Mouse (Mus musculus) midbrain, embryonic 14.5 days (tissue): ENCODE data around the gene Ints1. TPM values are rescaled to one million over a fixed set of nuclear protein-coding genes. Genes with fewer than 3 reads are reported as not detected.

Source experiments
- ATAC-seq: fragments of 200-750 bp; cut with Nextera tagmentation; 2 replicates; pipeline ENCODE4 v1.8.0; 2017; ENCODE audit warnings: moderate number of reproducible peaks, moderate library complexity; ENCODE audit not compliant: low FRiP score, low TSS enrichment
- DNase-seq: peaks from one replicate; pipeline ENCODE4 v3.0.0-alpha.2; 2015
- H3K27ac ChIP-seq: fragments of 300-500 bp; sonication (generic); replicated peaks from 2 replicates; pipeline ENCODE4 v1.5.1; 2014; ENCODE audit warnings: mild to moderate bottlenecking, low read depth, low read length, moderate library complexity
- H3K27me3 ChIP-seq: fragments of 300-500 bp; sonication (generic); 2 replicates; pipeline ENCODE4 v1.6.1; 2014; ENCODE audit warnings: low read length, control low read depth, mixed read lengths; ENCODE audit not compliant: control insufficient read depth, insufficient read depth
- H3K36me3 ChIP-seq: fragments of 300-500 bp; sonication (generic); 2 replicates; pipeline ENCODE4 v1.6.1; 2014; ENCODE audit warnings: low read length, control low read depth; ENCODE audit not compliant: control insufficient read depth, insufficient read depth
- H3K4me1 ChIP-seq: fragments of 300-500 bp; sonication (generic); 2 replicates; pipeline ENCODE4 v1.6.1; 2014; ENCODE audit warnings: mild to moderate bottlenecking, antibody characterized with exemption, low read length, control low read depth; ENCODE audit not compliant: control insufficient read depth, insufficient read depth
- H3K4me2 ChIP-seq: fragments of 300-500 bp; sonication (generic); 2 replicates; pipeline ENCODE4 v1.6.1; 2014; ENCODE audit warnings: mild to moderate bottlenecking, low read length, moderate library complexity
- H3K4me3 ChIP-seq: fragments of 300-500 bp; sonication (generic); replicated peaks from 2 replicates; pipeline ENCODE4 v1.5.1; 2014; ENCODE audit warnings: low read depth, low read length
- H3K9ac ChIP-seq: fragments of 300-500 bp; sonication (generic); replicated peaks from 2 replicates; pipeline ENCODE4 v1.6.1; 2014; ENCODE audit warnings: mild to moderate bottlenecking, low read length, moderate library complexity
- H3K9me3 ChIP-seq: fragments of 300-500 bp; sonication (generic); 2 replicates; pipeline ENCODE4 v1.6.1; 2016; ENCODE audit warnings: low read length, control low read depth, mixed read lengths; ENCODE audit not compliant: control insufficient read depth
- WGBS: fragments of 180-500 bp; shearing (Covaris S2); extraction: QIAGEN DNeasy Blood & Tissue Kit; methylation state at CpG from one replicate; pipeline ENCODE4 v1.1.7; 2014; 5-methylcytosine and 5-hydroxymethylcytosine counted together
- polyA plus RNA-seq: library from polyadenylated mRNA; unstranded; fragments of >200 nt; fragmentation: Nextera tagmentation; extraction: Ambion mirVana; gene quantifications from 2 replicates; pipeline ENCODE4 v1.2.1, GENCODE M21; 2014

Gene Ints1
- 39.0 and 44.7 TPM in 2 replicates for polyA plus RNA-seq

- no peaks in the 10 kb centered on the region for H3K9me3 ChIP-seq
- WGBS = under 1% methylated on average over 55 of the region's 55 CpGs
- peak within 1 kb of the TSS; percentile 28; the same call in 1 of the 2 replicates for H3K27ac ChIP-seq
- peak; percentile 90 for ATAC-seq
- H3K36me3 ChIP-seq = peaks cover 33% of the 10 kb centered on the region
- H3K4me3 ChIP-seq = peak within 1 kb of the TSS; percentile 88
- H3K4me1 ChIP-seq = peaks cover 8% of the 10 kb centered on the region; the same call in 1 of the 2 replicates
- H3K27me3 ChIP-seq = no peaks in the 10 kb centered on the region
- H3K9ac ChIP-seq = peak within 1 kb of the TSS; percentile 72
- H3K4me2 ChIP-seq = peak within 1 kb of the TSS; percentile 97
- peak; percentile 99 for DNase-seq
Observed at GRCm38 (mm10) chr5:139775216-139775926, at the start of gene Ints1. Ints1 (minus strand) TSS chr5:139775674.

DNA sequence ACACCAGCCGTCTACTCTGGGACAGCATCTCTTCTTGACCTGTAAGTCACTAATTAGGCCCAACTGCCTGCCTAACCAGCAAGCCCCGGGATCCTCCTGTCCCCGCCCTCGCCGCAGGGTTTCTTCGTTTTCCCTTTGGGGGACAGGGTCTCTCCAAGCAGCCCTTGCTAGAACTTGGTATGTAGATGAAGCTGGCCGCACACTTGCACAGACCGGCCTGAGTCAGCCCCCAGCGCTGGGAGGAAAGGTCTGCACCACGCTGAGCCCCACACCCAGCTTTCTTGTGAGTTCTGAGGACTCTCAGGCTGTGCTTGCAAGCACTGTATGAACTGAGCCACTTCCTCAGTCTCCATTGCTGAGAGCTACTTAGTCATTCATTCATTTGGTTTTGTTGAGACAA is 49.1 kb upstream of the Ints1 start:
- Histone ChIP-seq H3K4me3 (no peak overlapping the region), H3K36me3 (peaks cover 37% of the 10 kb centered on the region), H3K4me1 (peaks cover 11% of the 10 kb centered on the region), H3K9ac (no peak overlapping the region), H3K9me3 (no peaks in the 10 kb centered on the region), H3K27ac (no peak overlapping the region), H3K27me3 (no peaks in the 10 kb centered on the region), H3K4me2 (peak overlapping the region; percentile 95; the same call in 1 of the 2 replicates)
- no peak for ATAC-seq
- WGBS = 93% methylated on average over 10 of the region's 10 CpGs
- DNase-seq = no peak

GRCm38 (mm10) chr5:139821466-139822459 is 46.3 kb upstream of the Ints1 start:
- WGBS = 86% methylated on average over 12 of the region's 12 CpGs
- ATAC-seq = no peak

DNA sequence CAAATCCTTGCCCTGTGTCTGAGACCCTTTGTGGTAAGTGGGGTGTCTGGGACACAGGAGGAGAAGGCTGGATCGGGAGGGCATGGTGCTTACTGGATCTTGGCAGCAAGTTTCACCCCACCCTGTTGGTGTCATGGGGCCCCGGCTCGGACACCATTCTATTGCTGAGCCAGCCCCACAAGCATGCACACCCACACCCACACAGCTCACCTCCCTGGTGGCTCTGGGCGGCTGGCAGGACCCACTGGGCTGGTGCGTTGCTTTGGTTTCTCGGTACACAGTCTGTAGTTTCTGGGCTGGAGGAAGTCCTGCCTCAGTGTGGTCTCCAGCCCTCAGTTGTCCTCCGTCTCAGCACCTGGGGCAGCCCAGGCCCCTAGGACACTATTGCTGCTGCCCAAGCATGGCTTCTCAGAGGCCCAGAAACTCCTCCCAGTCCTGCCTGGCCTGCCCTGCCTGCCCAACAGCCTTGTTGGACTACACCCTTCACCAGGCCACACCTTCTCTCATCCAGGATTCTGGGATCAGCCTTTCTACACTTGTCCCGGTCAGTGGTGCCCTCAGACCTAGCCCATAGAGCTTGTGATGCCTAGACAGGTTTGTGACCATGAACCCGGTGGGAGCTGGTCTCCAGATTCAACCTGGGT is 44.2 kb upstream of the Ints1 start, which contains the start of gene Tmem184a:
Gene Tmem184a (minus strand): TSS at position 380 of the 644 bp plus-strand sequence.
- WGBS = 91% methylated on average over 9 of the region's 9 CpGs
- Histone ChIP-seq H3K9ac (no peak within 1 kb of the TSS), H3K27me3 (no peaks in the 10 kb centered on the region), H3K27ac (no peak within 1 kb of the TSS), H3K4me3 (no peak within 1 kb of the TSS), H3K4me1 (no peaks in the 10 kb centered on the region), H3K36me3 (peaks cover 36% of the 10 kb centered on the region), H3K4me2 (no peak within 1 kb of the TSS), H3K9me3 (no peaks in the 10 kb centered on the region)
- ATAC-seq (no peak), DNase-seq (no peak)

More at GRCm38 (mm10) chr5:139821466-139822459, 46.3 kb upstream of the Ints1 start:
- Histone ChIP-seq H3K27ac (no peak overlapping the region), H3K9ac (no peak overlapping the region), H3K4me3 (no peak overlapping the region), H3K36me3 (peaks cover 37% of the 10 kb centered on the region), H3K4me2 (no peak overlapping the region), H3K27me3 (no peaks in the 10 kb centered on the region), H3K4me1 (peaks cover 11% of the 10 kb centered on the region), H3K9me3 (no peaks in the 10 kb centered on the region)
- no peak for DNase-seq

- peak; percentile 67 for DNase-seq
- no peak for ATAC-seq
- H3K9ac ChIP-seq = no peak overlapping the region
- H3K36me3 ChIP-seq = peaks cover 28% of the 10 kb centered on the region
- H3K27me3 ChIP-seq = peaks cover 6% of the 10 kb centered on the region; the same call in 1 of the 2 replicates
- no peak overlapping the region for H3K27ac ChIP-seq
- H3K4me3 ChIP-seq = no peak overlapping the region
- no peaks in the 10 kb centered on the region for H3K4me1 ChIP-seq
- H3K9me3 ChIP-seq = no peaks in the 10 kb centered on the region
- 40% methylated on average over 4 of the region's 4 CpGs for WGBS
- no peak overlapping the region for H3K4me2 ChIP-seq
Observed at GRCm38 (mm10) chr5:139818801-139819200, 43.3 kb upstream of the Ints1 start.

- Histone ChIP-seq H3K27me3 (peaks cover 6% of the 10 kb centered on the region; the same call in 1 of the 2 replicates), H3K4me1 (no peaks in the 10 kb centered on the region), H3K9ac (no peak overlapping the region), H3K36me3 (peaks cover 20% of the 10 kb centered on the region), H3K9me3 (no peaks in the 10 kb centered on the region), H3K4me3 (no peak overlapping the region), H3K27ac (no peak overlapping the region), H3K4me2 (no peak overlapping the region)
- DNase-seq (no peak), ATAC-seq (no peak)
- WGBS = 86% methylated on average over 3 of the region's 3 CpGs
Observed at GRCm38 (mm10) chr5:139818056-139818455, 42.6 kb upstream of the Ints1 start.

- H3K27me3 ChIP-seq = peaks cover 6% of the 10 kb centered on the region; the same call in 1 of the 2 replicates
- 7% methylated on average over 1 of the region's 1 CpGs for WGBS
- no peak overlapping the region for H3K9ac ChIP-seq
- no peak for ATAC-seq
- no peak for DNase-seq
- no peaks in the 10 kb centered on the region for H3K9me3 ChIP-seq
- H3K4me3 ChIP-seq = no peak overlapping the region
- no peaks in the 10 kb centered on the region for H3K4me1 ChIP-seq
- no peak overlapping the region for H3K4me2 ChIP-seq
- peaks cover 13% of the 10 kb centered on the region for H3K36me3 ChIP-seq
- H3K27ac ChIP-seq = no peak overlapping the region
Observed at GRCm38 (mm10) chr5:139817292-139817691, 41.8 kb upstream of the Ints1 start.

DNA sequence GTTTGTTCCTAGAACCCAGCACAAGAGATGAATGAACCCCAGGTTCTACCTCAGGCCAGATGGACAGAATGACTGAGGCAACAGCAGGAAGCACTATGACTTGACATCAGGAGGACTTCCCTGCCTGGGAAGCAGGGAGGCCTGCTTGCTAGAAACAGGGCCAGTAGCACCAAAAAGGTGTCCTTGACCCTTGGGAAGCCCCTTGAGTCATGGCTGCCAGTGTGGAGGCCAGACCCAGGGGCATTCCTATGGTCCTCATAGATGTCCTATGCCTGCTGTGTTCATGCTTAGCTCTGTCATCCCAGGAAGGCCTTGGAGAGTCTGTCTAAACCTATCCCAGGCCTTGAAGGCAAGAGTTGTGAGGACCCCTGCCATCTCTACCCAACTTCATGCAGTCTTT is 41.0 kb upstream of the Ints1 start:
- Histone ChIP-seq H3K9me3 (no peaks in the 10 kb centered on the region), H3K36me3 (peaks cover 4% of the 10 kb centered on the region; the same call in 1 of the 2 replicates)

More for the DNA sequence above, 41.0 kb upstream of the Ints1 start:
- Histone ChIP-seq H3K4me3 (no peak overlapping the region), H3K4me2 (no peak overlapping the region), H3K4me1 (no peaks in the 10 kb centered on the region), H3K9ac (no peak overlapping the region), H3K27ac (no peak overlapping the region), H3K27me3 (peaks cover 6% of the 10 kb centered on the region; the same call in 1 of the 2 replicates)
- no peak for DNase-seq
- ATAC-seq = no peak
